Mouse (Mus musculus) intestine, embryonic 14.5 days (tissue): ENCODE results near the gene Cir1. TPM values are rescaled to one million over a fixed set of nuclear protein-coding genes. Genes with fewer than 3 reads are reported as not detected.

Experiments
- ATAC-seq: fragments of 200-750 bp; cut with Nextera tagmentation; replicated peaks from 2 replicates; pipeline ENCODE4 v1.8.0; 2017; ENCODE audit warnings: low read depth, moderate number of reproducible peaks, moderate TSS enrichment, moderate library complexity; ENCODE audit not compliant: low FRiP score, low TSS enrichment
- DNase-seq: peaks from one replicate; pipeline ENCODE4 v3.0.0-alpha.2; 2018; ENCODE audit warnings: low spot score
- H3K27ac ChIP-seq: fragments of 300-500 bp; sonication (generic); 2 replicates; pipeline ENCODE4 v1.5.1; 2014; ENCODE audit warnings: low read depth, mild to moderate bottlenecking, control low read depth
- H3K27me3 ChIP-seq: fragments of 300-500 bp; sonication (generic); replicated peaks from 2 replicates; pipeline ENCODE4 v1.6.1; 2014; ENCODE audit warnings: low read length, control low read depth; ENCODE audit not compliant: control insufficient read depth, insufficient read depth
- H3K36me3 ChIP-seq: fragments of 300-500 bp; sonication (generic); 2 replicates; pipeline ENCODE4 v1.6.1; 2014; ENCODE audit warnings: low read length, control low read depth; ENCODE audit not compliant: control insufficient read depth, insufficient read depth
- H3K4me1 ChIP-seq: fragments of 300-500 bp; sonication (generic); replicated peaks from 2 replicates; pipeline ENCODE4 v1.6.1; 2014; ENCODE audit warnings: low read length, control low read depth, mixed read lengths; ENCODE audit not compliant: control insufficient read depth, insufficient read depth
- H3K4me2 ChIP-seq: fragments of 300-500 bp; sonication (generic); 2 replicates; pipeline ENCODE4 v1.6.1; 2014; ENCODE audit warnings: low read length
- H3K4me3 ChIP-seq: fragments of 300-500 bp; sonication (generic); 2 replicates; pipeline ENCODE4 v1.5.1; 2014; ENCODE audit warnings: low read depth, low read length, control low read depth, mixed read lengths
- H3K9ac ChIP-seq: fragments of 300-500 bp; sonication (generic); 2 replicates; pipeline ENCODE4 v1.6.1; 2014; ENCODE audit warnings: mild to moderate bottlenecking, low read length
- H3K9me3 ChIP-seq: fragments of 300-500 bp; sonication (generic); 2 replicates; pipeline ENCODE4 v1.6.1; 2016; ENCODE audit warnings: low read length, control low read depth; ENCODE audit not compliant: control insufficient read depth
- WGBS: fragments of 180-500 bp; shearing (Covaris S2); extraction: QIAGEN DNeasy Blood & Tissue Kit; methylation state at CpG from one replicate; pipeline ENCODE4 v1.1.7; 2014; 5-methylcytosine and 5-hydroxymethylcytosine counted together
- polyA plus RNA-seq: library from polyadenylated mRNA; unstranded; fragments of >200 nt; fragmentation: Nextera tagmentation; extraction: Ambion mirVana; gene quantifications from 2 replicates; pipeline ENCODE4 v1.2.1, GENCODE M21; 2014

Cir1 gene
- polyA plus RNA-seq, 1 experiment from 2014 or later: 22.3 TPM

DNA sequence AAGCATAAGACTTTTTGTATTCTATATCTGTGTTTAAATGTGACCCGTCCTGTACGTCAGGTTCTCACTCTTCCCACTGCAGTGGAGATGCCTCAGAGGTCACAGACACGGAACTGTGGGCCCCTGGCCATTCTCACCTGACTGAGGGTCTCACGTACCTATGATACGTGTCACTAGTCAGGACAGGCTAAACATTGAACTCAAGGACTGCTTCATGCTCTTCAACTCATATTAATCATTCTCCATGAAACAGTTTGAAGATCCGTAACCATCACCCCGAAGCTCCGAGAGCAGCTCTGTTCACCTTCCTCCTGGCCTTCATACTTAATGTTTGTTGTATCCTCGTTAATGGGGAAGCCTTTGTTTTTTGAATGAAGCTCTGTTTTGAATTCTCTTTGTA, 4.9 kb upstream of the Cir1 start:
- Histone ChIP-seq H3K27me3 (no peaks in the 10 kb centered on the region), H3K4me2 (no peak overlapping the region), H3K36me3 (no peaks in the 10 kb centered on the region), H3K4me3 (no peak overlapping the region), H3K27ac (no peak overlapping the region), H3K9ac (no peak overlapping the region), H3K4me1 (no peaks in the 10 kb centered on the region), H3K9me3 (no peaks in the 10 kb centered on the region)
- no peak for ATAC-seq
- DNase-seq: no peak
- WGBS: 93% methylated on average over 9 of the region's 9 CpGs

DNA sequence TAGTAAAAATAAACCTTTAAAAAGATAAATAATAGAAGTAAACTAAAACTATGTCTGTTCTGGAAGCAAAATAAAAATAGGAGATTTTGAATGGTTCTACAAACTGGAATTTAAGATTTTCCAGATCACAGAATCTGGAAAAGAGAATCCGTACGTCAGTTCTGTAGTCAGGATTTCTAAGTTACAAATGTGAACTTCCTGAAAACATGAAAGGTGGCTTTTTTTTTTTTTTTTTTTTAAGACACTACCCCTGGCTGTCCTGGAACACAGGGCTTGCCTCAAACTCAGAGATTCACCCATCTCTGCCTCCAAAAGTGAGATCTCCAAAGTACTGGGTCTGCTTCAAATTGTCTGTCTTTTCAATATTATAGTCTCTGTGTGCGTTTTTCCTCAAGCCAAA, 1.8 kb upstream of the Cir1 start:
- Histone ChIP-seq H3K4me3 (no peak overlapping the region), H3K36me3 (peaks cover 9% of the 10 kb centered on the region), H3K4me1 (peaks cover 7% of the 10 kb centered on the region), H3K4me2 (no peak overlapping the region), H3K27me3 (no peaks in the 10 kb centered on the region), H3K9ac (no peak overlapping the region), H3K9me3 (no peaks in the 10 kb centered on the region), H3K27ac (no peak overlapping the region)
- WGBS: 93% methylated on average over 3 of the region's 3 CpGs
- ATAC-seq (no peak), DNase-seq (no peak)

- Histone ChIP-seq H3K4me1 (peaks cover 7% of the 10 kb centered on the region), H3K27me3 (no peaks in the 10 kb centered on the region), H3K4me2 (peak overlapping the region; percentile 57), H3K9ac (peak overlapping the region; percentile 71), H3K4me3 (peak overlapping the region; percentile 99), H3K36me3 (peaks cover 21% of the 10 kb centered on the region), H3K27ac (peak overlapping the region; percentile 82; the same call in 1 of the 2 replicates), H3K9me3 (no peaks in the 10 kb centered on the region)
- 39% methylated on average over 14 of the region's 14 CpGs for WGBS
- ATAC-seq (0 out of 2 replicates have a peak, but pooled peaks have one; percentile 32), DNase-seq (peak; percentile 78)
Measured at GRCm38 (mm10) chr2:73313117-73313501, 608 bp upstream of the Cir1 start.

DNA sequence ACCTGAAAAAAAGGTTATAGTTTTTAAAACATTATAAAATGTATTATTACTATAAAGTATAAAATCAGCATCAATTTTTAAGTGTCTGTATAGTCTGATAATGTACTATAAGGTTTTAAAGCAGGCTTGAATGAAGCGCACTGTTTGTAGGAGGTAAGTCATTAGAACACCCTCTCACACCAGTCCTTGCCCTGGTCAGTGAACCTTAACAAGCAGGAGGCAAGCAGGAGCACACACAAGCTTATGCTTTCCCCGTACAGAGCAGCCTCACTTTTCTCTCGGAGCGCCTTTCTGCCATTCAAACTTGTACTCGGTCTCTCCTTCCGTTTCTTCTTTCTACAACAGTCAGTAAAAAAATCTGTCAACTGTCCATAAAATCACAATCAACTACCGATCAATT, 6.5 kb downstream of the Cir1 start:
- H3K4me3 ChIP-seq: no peak overlapping the region
- H3K4me2 ChIP-seq: no peak overlapping the region
- no peak for DNase-seq
- 93% methylated on average over 7 of the region's 7 CpGs for WGBS
- no peaks in the 10 kb centered on the region for H3K9me3 ChIP-seq
- no peak for ATAC-seq
- H3K9ac ChIP-seq: no peak overlapping the region
- H3K4me1 ChIP-seq: peaks cover under 1% of the 10 kb centered on the region; the same call in 1 of the 2 replicates
- H3K27me3 ChIP-seq: no peaks in the 10 kb centered on the region
- peaks cover 71% of the 10 kb centered on the region for H3K36me3 ChIP-seq
- H3K27ac ChIP-seq: no peak overlapping the region

DNA sequence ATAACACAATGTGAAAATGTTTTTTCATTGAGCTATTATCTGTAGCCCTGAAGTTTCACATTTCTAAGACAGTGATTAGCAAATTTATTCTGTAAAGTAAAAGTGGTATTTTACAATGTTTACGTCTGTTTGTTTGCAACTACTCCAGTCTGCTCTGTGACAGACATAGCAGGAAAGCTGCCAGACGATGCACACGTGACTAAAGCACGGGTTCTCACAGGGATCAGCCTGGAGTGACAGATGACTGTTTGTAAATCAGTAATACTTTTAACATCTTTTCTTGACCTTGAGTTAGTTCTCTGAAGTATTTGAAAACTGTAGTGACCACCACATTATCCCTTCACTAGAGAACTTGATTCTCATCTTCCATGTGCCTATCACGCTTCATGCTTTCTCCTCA, 8.0 kb downstream of the Cir1 start:
- ATAC-seq (no peak), DNase-seq (no peak)
- peaks cover 70% of the 10 kb centered on the region for H3K36me3 ChIP-seq
- WGBS: 82% methylated on average over 5 of the region's 5 CpGs
- H3K4me1 ChIP-seq: no peaks in the 10 kb centered on the region
- no peaks in the 10 kb centered on the region for H3K27me3 ChIP-seq
- no peaks in the 10 kb centered on the region for H3K9me3 ChIP-seq
- no peak overlapping the region for H3K27ac ChIP-seq
- no peak overlapping the region for H3K4me3 ChIP-seq
- no peak overlapping the region for H3K4me2 ChIP-seq
- no peak overlapping the region for H3K9ac ChIP-seq

GRCm38 (mm10) chr2:73302722-73303121, 9.8 kb downstream of the Cir1 start:
- no peak for DNase-seq
- H3K9me3 ChIP-seq: no peaks in the 10 kb centered on the region
- H3K36me3 ChIP-seq: peaks cover 68% of the 10 kb centered on the region
- H3K4me1 ChIP-seq: no peaks in the 10 kb centered on the region
- H3K27me3 ChIP-seq: no peaks in the 10 kb centered on the region
- no peak overlapping the region for H3K4me2 ChIP-seq
- no peak overlapping the region for H3K4me3 ChIP-seq
- ATAC-seq: no peak
- no peak overlapping the region for H3K9ac ChIP-seq
- WGBS: 93% methylated on average over 9 of the region's 9 CpGs
- no peak overlapping the region for H3K27ac ChIP-seq

DNA sequence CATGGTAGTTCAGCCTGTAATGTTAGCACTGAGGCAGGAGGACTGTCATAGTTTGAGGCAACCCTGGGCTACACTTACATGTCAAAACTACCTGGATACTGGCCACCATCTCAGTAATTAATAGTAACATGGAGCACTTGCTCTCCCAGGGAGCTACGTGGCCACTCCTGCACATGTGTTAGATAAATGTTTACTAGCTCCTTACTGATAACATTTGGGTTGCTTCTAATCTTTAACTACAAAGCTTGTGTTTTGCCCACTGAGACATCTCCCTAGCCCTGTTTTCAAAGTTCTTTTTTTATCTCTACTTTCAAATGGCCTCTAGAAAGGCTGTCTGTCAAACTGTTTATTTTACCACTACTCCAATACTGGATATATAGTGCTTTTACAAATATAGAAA, 10.5 kb downstream of the Cir1 start:
- H3K4me3 ChIP-seq: no peak overlapping the region
- no peak overlapping the region for H3K27ac ChIP-seq
- no peaks in the 10 kb centered on the region for H3K9me3 ChIP-seq
- peaks cover 67% of the 10 kb centered on the region for H3K36me3 ChIP-seq
- 53% methylated on average over 1 of the region's 1 CpGs for WGBS
- no peaks in the 10 kb centered on the region for H3K27me3 ChIP-seq
- no peak overlapping the region for H3K4me2 ChIP-seq
- H3K4me1 ChIP-seq: no peaks in the 10 kb centered on the region
- no peak overlapping the region for H3K9ac ChIP-seq
- ATAC-seq: no peak
- DNase-seq: no peak

DNA sequence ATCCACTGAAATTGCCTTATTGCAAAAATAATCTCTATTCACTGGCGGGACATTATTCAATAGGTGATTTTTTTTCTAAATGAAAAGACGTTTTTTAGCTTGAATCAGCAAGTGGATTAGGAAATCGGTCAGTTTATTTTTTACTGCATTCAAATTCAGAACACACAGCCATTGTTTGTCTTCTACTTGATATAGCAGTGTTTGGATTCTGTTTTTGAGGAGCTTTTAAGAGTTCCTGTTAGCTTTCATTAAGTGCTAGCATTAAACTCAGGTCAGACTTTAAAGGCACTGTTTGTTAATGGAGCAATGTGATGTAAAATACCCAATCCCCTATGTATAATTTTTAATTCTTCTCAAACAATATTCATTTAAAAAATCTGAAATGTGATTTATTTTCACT, 13.7 kb downstream of the Cir1 start:
- H3K4me3 ChIP-seq: no peak overlapping the region
- H3K4me1 ChIP-seq: no peaks in the 10 kb centered on the region
- no peak overlapping the region for H3K4me2 ChIP-seq
- no peaks in the 10 kb centered on the region for H3K9me3 ChIP-seq
- WGBS: 87% methylated on average over 3 of the region's 3 CpGs
- H3K9ac ChIP-seq: no peak overlapping the region
- no peak for DNase-seq
- ATAC-seq: no peak
- H3K27ac ChIP-seq: no peak overlapping the region
- H3K36me3 ChIP-seq: peaks cover 53% of the 10 kb centered on the region
- H3K27me3 ChIP-seq: no peaks in the 10 kb centered on the region

DNA sequence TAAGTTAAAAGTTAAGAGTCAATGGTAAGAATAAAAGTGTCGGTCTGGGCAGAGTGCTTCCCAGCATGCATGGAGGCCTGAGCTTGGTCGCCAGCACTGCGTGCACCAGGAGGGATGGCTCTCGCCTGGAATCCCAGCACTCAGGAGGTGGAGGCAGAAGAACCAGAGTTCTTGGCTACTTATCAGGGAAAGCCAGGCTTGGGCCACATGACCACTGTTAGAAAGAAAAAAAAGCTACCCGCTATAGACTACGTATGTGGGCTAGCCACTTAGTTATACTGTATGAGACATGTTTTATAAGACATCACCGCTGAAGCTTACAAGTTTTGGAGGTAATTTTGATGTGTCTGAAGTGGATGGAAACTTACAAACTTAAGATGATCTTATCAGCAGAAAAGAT, 14.3 kb downstream of the Cir1 start:
- H3K4me3 ChIP-seq: no peak overlapping the region
- no peaks in the 10 kb centered on the region for H3K9me3 ChIP-seq
- H3K4me1 ChIP-seq: no peaks in the 10 kb centered on the region
- no peak overlapping the region for H3K4me2 ChIP-seq
- DNase-seq (no peak), ATAC-seq (no peak)
- H3K9ac ChIP-seq: no peak overlapping the region
- H3K36me3 ChIP-seq: peaks cover 48% of the 10 kb centered on the region
- WGBS: 91% methylated on average over 7 of the region's 7 CpGs
- H3K27me3 ChIP-seq: no peaks in the 10 kb centered on the region
- H3K27ac ChIP-seq: no peak overlapping the region
